Mouse (Mus musculus): Measurements from ENCODE around the gene Casp3.
"Not testable (repeated sequence)": the region's sequence is repeated elsewhere in the genome, so short reads cannot be mapped to it uniquely, and the experiment has no call there.

Casp3 gene

DNA sequence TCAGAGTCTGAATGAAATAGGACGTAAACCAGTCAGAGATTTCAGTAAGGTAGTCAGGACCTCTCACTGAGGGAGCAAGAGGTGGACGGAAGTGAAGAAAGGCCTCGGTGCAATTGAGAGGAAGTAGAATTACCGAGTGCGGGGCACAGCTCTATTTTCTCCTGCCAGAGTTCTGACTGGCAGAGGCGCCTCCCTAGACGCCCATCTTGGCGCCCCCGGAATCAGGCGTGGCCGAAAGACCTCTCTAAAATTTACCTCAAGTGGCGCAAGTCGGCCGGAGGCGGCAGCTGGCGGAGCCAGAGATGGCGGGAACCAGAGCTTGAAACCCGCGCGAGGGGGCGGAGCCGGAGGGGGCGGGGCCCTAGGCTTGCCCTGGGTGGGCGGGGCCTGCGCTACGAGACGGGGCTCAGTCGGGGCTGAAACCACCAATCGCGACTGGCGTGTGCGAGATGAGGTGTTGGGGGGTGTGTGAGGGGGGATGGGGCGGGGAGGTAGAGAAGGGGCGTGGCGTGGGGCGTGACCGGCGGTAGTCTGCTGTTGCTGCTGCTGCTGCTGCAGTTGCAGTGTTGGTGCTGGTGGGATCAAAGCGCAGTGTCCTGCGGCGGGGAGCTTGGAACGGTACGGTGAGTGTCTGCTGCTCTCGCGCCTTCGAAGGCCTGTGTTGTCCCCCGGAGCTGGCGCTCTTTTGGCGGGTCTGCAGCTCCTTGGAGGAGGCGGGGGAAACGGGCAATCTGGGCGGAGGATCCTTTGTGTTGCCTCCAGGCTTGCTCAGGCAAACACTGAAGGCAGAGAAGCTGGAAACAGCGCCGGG is at the start of gene Casp3, which contains the start of gene Primpol:
TSS of gene Casp3 (plus strand) at position 413 of the 811 bp plus-strand sequence.
TSS of gene Primpol (minus strand) at position 334 of the 811 bp plus-strand sequence.
- peak; percentile 98 for DNase-seq (ENCODE audit: low spot score)

- DNase-seq (ENCODE audit: low spot score) = no peak
These were observed 49.1 kb upstream of the Casp3 start for GRCm38 (mm10) chr8:46567946-46568345.

DNA sequence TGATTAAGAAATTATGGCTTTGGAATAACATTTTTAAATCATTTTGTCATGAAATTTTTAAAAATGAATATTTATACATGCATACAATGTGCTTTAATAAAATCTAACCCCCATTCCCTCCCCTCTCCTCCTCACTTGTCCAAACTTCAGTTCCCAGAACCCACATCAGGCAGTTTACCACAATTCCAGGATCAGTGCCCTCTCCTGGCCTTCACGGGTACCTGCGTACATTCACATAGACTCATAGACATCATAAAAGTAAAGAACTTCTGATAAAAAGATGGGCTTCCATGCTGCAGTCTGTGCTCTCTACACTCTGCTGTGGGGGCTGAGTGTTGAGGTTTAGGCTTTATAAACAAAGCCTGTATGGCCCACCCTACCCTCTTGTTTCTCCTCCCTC is 48.1 kb upstream of the Casp3 start:
- DNase-seq (ENCODE audit: low spot score) = peak; percentile 27

- no peak for DNase-seq (ENCODE audit: low spot score)
These were observed 47.2 kb upstream of the Casp3 start for GRCm38 (mm10) chr8:46569659-46570441.

DNA sequence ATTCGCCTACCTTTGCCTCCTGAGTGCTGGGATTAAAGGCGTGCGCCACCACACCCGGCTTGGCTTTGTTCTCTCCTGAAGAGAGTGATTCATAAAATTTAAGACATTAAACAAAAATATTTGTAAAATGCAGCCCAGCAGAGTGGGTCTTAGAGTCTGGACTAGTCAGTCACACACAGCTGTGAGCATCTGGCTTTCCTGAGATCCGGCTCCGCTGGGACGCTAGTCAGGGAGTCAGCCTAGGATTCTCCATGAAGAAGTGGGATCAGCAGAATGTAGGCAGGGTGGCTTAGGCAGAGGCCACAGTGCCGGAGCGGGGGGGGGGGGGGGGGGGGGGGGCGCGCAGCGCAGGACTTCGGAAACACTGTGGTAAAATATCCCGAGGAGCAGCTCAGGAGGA is 46.4 kb upstream of the Casp3 start:
- DNase-seq (ENCODE audit: low spot score) = no peak

DNA sequence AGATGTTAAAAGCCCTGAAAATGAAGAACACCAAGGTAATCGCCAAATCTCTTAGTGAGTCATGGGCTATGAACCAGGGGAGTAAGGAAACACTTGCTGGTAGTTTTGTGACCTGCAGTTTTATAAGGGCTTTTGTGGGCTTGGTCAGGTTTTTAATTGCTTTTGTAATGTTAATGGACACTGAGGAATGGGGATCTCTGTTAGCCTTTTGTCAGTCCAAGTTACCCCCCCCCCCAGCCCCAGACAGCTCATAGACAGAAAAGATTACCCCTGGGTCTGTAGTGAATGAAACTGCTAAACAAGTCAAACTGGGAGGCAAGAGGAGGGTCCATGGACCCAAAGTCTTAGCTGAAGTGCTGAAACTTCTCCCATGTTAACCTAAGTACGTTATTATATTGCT is 43.6 kb upstream of the Casp3 start:
- no peak for DNase-seq (ENCODE audit: low spot score)

GRCm38 (mm10) chr8:46573964-46574363 is 43.1 kb upstream of the Casp3 start:
- DNase-seq (ENCODE audit: low spot score) = no peak

GRCm38 (mm10) chr8:46578794-46579193 is 38.3 kb upstream of the Casp3 start:
- no peak for DNase-seq (ENCODE audit: low spot score)

GRCm38 (mm10) chr8:46584328-46584727 is 32.8 kb upstream of the Casp3 start:
- DNase-seq (ENCODE audit: low spot score) = not testable (repeated sequence)

- no peak for DNase-seq (ENCODE audit: low spot score)
These were observed 31.5 kb upstream of the Casp3 start for GRCm38 (mm10) chr8:46585576-46585975.

DNA sequence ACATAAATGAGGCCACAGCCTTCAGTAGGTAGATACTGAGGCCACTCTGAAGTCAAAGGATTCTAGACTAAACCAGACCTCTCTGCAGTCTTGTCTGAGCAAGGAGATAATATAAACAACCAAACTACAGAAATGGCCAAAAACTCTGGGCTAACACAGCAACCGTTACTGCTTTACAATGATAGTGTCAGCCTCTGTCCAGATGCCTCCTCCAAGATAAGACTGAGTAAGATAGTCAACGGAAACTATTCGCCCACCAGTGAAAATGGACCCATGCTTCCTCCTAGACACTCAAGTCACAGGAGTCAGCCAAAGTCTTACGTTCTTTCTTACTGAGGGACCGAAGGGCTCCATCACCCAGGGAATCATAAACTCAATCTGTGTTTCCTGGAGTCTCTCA is 29.2 kb upstream of the Casp3 start:
- no peak for DNase-seq (ENCODE audit: low spot score)

GRCm38 (mm10) chr8:46588663-46589062 is 28.4 kb upstream of the Casp3 start:
- DNase-seq (ENCODE audit: low spot score) = no peak

DNA sequence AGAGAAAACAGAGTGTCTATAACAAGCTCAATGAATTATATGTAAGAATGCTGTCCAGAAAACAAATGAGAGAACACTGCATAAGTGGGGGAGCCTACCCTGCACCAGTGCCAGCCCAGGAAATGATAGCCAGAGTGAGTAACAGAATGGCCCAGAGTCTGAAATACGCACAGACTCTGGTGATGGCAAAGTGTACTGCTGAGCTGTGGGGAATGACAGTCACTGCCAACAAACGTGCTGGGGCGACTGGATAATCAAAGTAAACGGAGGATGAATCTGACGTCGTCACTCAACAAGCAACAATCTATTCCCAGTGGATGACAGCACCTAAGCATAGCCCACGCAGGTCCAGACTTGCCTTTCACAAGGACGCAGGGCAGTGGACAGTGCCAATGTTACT is 24.0 kb upstream of the Casp3 start:
- no peak for DNase-seq (ENCODE audit: low spot score)

- DNase-seq (ENCODE audit: low spot score) = no peak
These were observed 23.3 kb upstream of the Casp3 start for GRCm38 (mm10) chr8:46593772-46594171.

- DNase-seq (ENCODE audit: low spot score) = no peak
These were observed 21.5 kb upstream of the Casp3 start for GRCm38 (mm10) chr8:46595593-46595992.

- no peak for DNase-seq (ENCODE audit: low spot score)
These were observed 20.6 kb upstream of the Casp3 start for GRCm38 (mm10) chr8:46596530-46596929.

DNA sequence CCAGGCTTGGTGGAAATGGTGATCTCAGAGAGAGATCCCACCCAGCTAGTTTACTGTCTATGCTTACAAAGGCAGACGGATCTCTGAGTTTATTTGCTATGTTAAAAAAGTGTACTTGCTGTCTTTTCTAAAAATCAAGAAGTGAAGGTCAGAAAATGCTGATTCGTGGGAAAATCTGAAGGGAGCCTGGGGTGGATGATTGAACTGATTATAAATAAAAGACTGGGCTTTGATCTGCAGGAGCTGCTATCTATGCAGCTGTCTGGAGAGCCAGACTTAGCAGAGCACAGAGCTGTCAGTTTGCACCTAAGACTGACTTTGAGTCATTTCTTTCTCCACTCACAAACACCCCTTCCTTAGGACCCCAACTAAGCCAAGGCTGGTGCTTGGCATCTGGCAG is 19.7 kb upstream of the Casp3 start:
- DNase-seq (ENCODE audit: low spot score) = no peak

- DNase-seq (ENCODE audit: low spot score) = no peak
These were observed 19.0 kb upstream of the Casp3 start for GRCm38 (mm10) chr8:46598114-46598513.

DNA sequence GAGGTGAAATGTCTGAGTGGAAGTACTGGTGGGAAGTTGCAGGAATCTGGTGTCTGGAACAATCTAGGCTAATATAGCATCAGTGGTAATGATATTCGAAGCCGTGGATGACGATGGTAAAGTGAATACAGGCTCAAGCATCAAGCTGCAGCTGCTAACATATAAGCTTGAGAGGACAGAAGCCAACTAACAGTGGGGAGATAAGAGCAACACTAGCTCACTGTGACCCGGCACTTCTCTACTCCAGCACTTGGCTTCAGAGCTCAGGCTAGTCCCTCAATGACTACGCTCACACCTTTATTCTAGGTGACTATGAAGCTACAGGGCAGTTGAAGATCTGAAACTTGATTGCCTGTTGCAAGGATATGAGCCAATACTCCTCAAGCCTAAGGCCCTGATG is 18.3 kb upstream of the Casp3 start:
- DNase-seq (ENCODE audit: low spot score) = no peak

GRCm38 (mm10) chr8:46599314-46599904 is 17.7 kb upstream of the Casp3 start:
- no peak for DNase-seq (ENCODE audit: low spot score)

DNA sequence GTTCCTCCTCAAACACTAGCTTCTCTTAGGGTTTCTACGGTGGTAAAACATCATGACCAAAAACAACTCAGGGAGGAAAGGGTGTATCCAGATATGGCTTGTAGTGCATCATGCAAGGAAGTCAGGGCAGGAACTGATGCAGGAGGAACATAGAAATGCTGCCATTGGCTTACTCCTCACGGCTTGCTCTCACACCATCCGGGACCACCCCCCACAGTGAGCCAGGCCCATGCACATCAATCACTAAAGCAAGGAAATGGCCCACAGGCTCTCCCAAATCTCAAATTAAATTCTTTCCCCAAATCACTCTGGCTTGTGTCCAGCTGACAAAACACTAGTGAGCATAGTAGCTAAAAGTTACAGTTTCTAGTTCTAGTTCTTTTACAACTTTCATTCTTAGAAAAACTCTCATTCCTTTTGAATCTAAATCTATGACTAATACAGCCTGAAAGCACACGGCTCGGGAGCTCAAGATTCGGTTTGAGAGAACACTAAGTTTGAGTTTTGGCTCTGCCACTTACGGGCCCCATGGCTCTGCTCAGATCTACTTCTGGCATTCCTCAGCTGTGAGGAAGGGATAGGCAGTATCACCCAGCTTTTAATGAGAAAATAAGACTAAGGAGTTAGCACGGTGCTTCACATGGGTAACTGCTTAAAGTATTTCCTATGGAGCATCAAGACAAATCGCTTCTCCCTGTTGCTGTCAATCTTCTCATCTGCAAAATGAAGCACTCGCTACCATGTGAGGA is 16.0 kb upstream of the Casp3 start:
- peak; percentile 49 for DNase-seq (ENCODE audit: low spot score)

GRCm38 (mm10) chr8:46603587-46603986 is 13.5 kb upstream of the Casp3 start:
- DNase-seq (ENCODE audit: low spot score) = no peak
